Mouse (Mus musculus) embryonic facial prominence, embryonic 11.5 days (tissue): ENCODE results near the gene Tgoln1. TPM values are rescaled to one million over a fixed set of nuclear protein-coding genes. Genes with fewer than 3 reads are reported as not detected.
A peak's percentile ranks its signal among the peaks of the same experiment; 100 is the strongest.

Source experiments
- ATAC-seq: fragments of 200-750 bp; cut with Nextera tagmentation; replicated peaks from 2 replicates; pipeline ENCODE4 v1.8.0; 2017; ENCODE audit warnings: low read depth; ENCODE audit not compliant: insufficient number of reproducible peaks, low FRiP score, low TSS enrichment
- DNase-seq: peaks from one replicate; pipeline ENCODE4 v3.0.0-alpha.2; 2015; ENCODE audit warnings: low spot score
- H3K27ac ChIP-seq: fragments of 300-500 bp; sonication (generic); replicated peaks from 2 replicates; pipeline ENCODE4 v1.5.1; 2014; ENCODE audit warnings: mild to moderate bottlenecking, low read depth, low read length, control low read depth
- H3K27me3 ChIP-seq: fragments of 300-500 bp; sonication (generic); 2 replicates; pipeline ENCODE4 v1.6.1; 2014; ENCODE audit warnings: mild to moderate bottlenecking, low read length, moderate library complexity, mixed read lengths; ENCODE audit not compliant: control insufficient read depth, insufficient read depth
- H3K36me3 ChIP-seq: fragments of 300-500 bp; sonication (generic); replicated peaks from 2 replicates; pipeline ENCODE4 v1.6.1; 2014; ENCODE audit warnings: low read depth, mild to moderate bottlenecking, low read length, moderate library complexity, mixed read lengths; ENCODE audit not compliant: control insufficient read depth, insufficient read depth
- H3K4me1 ChIP-seq: fragments of 300-500 bp; sonication (generic); 2 replicates; pipeline ENCODE4 v1.6.1; 2014; ENCODE audit warnings: low read length, mixed read lengths; ENCODE audit not compliant: control insufficient read depth, insufficient read depth
- H3K4me2 ChIP-seq: fragments of 300-500 bp; sonication (generic); 2 replicates; pipeline ENCODE4 v1.6.1; 2014; ENCODE audit warnings: low read depth, mild to moderate bottlenecking, control low read depth, low read length, moderate library complexity
- H3K4me3 ChIP-seq: fragments of 300-500 bp; sonication (generic); 2 replicates; pipeline ENCODE4 v1.5.1; 2014; ENCODE audit warnings: low read depth, low read length, control low read depth
- H3K9ac ChIP-seq: fragments of 300-500 bp; sonication (generic); replicated peaks from 2 replicates; pipeline ENCODE4 v1.6.1; 2014; ENCODE audit warnings: mild to moderate bottlenecking, control low read depth, low read length
- H3K9me3 ChIP-seq: fragments of 300-500 bp; sonication (generic); replicated peaks from 2 replicates; pipeline ENCODE4 v1.6.1; 2016; ENCODE audit warnings: mild to moderate bottlenecking, low read length, inconsistent platforms, mixed read lengths; ENCODE audit not compliant: control insufficient read depth
- WGBS: fragments of 180-500 bp; shearing (Covaris S2); extraction: QIAGEN DNeasy Blood & Tissue Kit; methylation state at CpG from one replicate; pipeline ENCODE4 v1.1.7; 2014; 5-methylcytosine and 5-hydroxymethylcytosine counted together
- polyA plus RNA-seq: library from polyadenylated mRNA; unstranded; fragments of >200 nt; fragmentation: Nextera tagmentation; extraction: Ambion mirVana; gene quantifications from 2 replicates; pipeline ENCODE4 v1.2.1, GENCODE M21; 2014

Gene Tgoln1
- polyA plus RNA-seq, 1 experiment from 2014 or later: 35.1 TPM

DNA sequence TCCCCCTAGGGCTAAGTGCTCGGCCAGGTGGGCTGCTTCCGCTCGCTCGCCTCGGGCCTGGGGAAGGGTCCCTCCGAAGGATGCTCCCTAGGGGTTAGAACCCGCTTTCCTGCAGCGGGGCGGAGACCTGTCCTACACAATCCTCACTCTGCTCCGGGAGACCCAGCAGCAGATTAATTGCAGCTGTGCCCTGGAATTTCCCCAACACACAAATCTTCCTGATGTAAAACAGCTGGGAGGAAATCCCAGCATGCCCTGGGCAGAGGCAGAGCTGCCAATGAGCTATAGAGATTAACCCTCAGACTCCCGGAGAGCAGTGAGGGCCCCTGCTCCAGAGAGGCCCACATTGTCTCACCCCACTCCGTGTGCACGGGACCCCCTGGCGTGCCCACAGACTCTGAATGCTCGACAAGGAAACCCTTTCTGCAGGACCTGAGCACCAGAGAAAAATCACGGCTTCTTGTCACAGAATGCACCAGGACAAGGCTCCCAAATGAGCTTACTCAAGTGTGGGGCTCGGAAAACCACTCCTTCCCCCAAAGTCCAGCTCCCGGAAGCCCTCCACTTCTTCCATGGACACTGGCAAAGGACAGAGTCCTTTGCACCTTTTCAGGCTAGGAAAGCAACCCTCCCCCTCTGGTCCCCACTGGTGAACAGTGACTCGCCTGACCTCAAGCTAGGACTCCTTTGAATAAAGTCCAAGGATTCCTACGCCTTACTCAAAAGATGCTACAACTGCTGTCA is 38.7 kb upstream of the Tgoln1 start:
- Histone ChIP-seq H3K9ac (peak overlapping the region; percentile 0; the same call in 1 of the 2 replicates), H3K4me3 (no peak overlapping the region; the same call in 1 of the 2 replicates), H3K4me2 (peak overlapping the region; percentile 28), H3K4me1 (no peaks in the 10 kb centered on the region), H3K27me3 (no peaks in the 10 kb centered on the region), H3K9me3 (no peaks in the 10 kb centered on the region), H3K27ac (peak overlapping the region; percentile 87), H3K36me3 (no peaks in the 10 kb centered on the region)
- ATAC-seq: peak; percentile 90
- peak; percentile 97 for DNase-seq
- 18% methylated on average over 20 of the region's 20 CpGs for WGBS

GRCm38 (mm10) chr6:72654355-72654754 is 37.6 kb upstream of the Tgoln1 start:
- H3K4me1 ChIP-seq: no peaks in the 10 kb centered on the region
- no peaks in the 10 kb centered on the region for H3K9me3 ChIP-seq
- H3K4me2 ChIP-seq: no peak overlapping the region
- H3K27ac ChIP-seq: 0 out of 2 replicates have a peak overlapping the region, but pooled peaks have one; percentile 17
- no peak overlapping the region for H3K9ac ChIP-seq
- DNase-seq (no peak), ATAC-seq (no peak)
- H3K4me3 ChIP-seq: no peak overlapping the region
- no peaks in the 10 kb centered on the region for H3K27me3 ChIP-seq
- WGBS: 75% methylated on average over 6 of the region's 6 CpGs
- H3K36me3 ChIP-seq: no peaks in the 10 kb centered on the region

- Histone ChIP-seq H3K27ac (no peak overlapping the region), H3K4me1 (no peaks in the 10 kb centered on the region)
- no peak for ATAC-seq
Observed at GRCm38 (mm10) chr6:72653419-72653818, 36.6 kb upstream of the Tgoln1 start.

DNA sequence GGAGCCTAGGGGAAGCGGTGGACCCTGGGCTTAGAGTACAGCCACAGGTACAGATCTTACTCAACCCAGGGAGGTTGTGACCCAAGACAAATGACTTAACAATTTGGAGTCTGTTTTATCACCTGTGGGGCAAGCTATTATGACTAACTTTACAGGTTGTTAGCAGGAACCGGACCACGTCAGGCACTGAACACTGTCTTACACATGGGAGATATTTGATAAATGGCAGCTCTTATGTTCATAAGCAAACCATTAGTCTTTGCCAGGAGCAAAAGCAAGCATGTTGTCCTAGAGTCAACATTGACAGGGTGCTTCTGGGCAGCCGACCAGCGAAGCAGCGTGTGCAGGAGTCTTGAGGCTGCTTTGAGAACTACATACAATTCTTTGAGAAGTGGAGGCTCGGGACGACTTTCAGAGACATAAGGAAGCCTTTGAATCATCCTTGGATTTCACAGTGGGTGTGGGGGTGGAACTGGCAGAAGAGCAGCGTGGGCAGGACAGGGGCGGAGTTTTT is 33.6 kb upstream of the Tgoln1 start:
- Histone ChIP-seq H3K4me3 (no peak overlapping the region), H3K4me2 (no peak overlapping the region), H3K9ac (no peak overlapping the region), H3K4me1 (peaks cover 3% of the 10 kb centered on the region), H3K9me3 (no peaks in the 10 kb centered on the region), H3K36me3 (no peaks in the 10 kb centered on the region), H3K27me3 (no peaks in the 10 kb centered on the region), H3K27ac (no peak overlapping the region)
- DNase-seq (no peak), ATAC-seq (no peak)
- WGBS: 74% methylated on average over 10 of the region's 10 CpGs

More at GRCm38 (mm10) chr6:72653419-72653818, 36.6 kb upstream of the Tgoln1 start:
- Histone ChIP-seq H3K9me3 (no peaks in the 10 kb centered on the region), H3K36me3 (no peaks in the 10 kb centered on the region), H3K9ac (no peak overlapping the region), H3K27me3 (no peaks in the 10 kb centered on the region), H3K4me2 (no peak overlapping the region), H3K4me3 (no peak overlapping the region)
- DNase-seq: no peak
- 84% methylated on average over 7 of the region's 7 CpGs for WGBS

GRCm38 (mm10) chr6:72648002-72648595 is 31.3 kb upstream of the Tgoln1 start:
- Histone ChIP-seq H3K9me3 (no peaks in the 10 kb centered on the region), H3K4me2 (no peak overlapping the region), H3K27ac (no peak overlapping the region; the same call in 1 of the 2 replicates), H3K4me1 (peaks cover 3% of the 10 kb centered on the region), H3K27me3 (no peaks in the 10 kb centered on the region), H3K9ac (no peak overlapping the region), H3K36me3 (no peaks in the 10 kb centered on the region), H3K4me3 (no peak overlapping the region)
- DNase-seq (peak; percentile 51), ATAC-seq (no peak)
- 40% methylated on average over 12 of the region's 12 CpGs for WGBS

- no peak overlapping the region; the same call in 1 of the 2 replicates for H3K27ac ChIP-seq
- DNase-seq (peak; percentile 85), ATAC-seq (peak; percentile 27)
- peaks cover 3% of the 10 kb centered on the region for H3K4me1 ChIP-seq
- H3K36me3 ChIP-seq: no peaks in the 10 kb centered on the region
- WGBS: 56% methylated on average over 10 of the region's 10 CpGs
- H3K4me2 ChIP-seq: no peak overlapping the region
- no peak overlapping the region for H3K4me3 ChIP-seq
- no peak overlapping the region for H3K9ac ChIP-seq
- no peaks in the 10 kb centered on the region for H3K9me3 ChIP-seq
- H3K27me3 ChIP-seq: no peaks in the 10 kb centered on the region
Observed at GRCm38 (mm10) chr6:72647383-72647820, 30.6 kb upstream of the Tgoln1 start.

- H3K36me3 ChIP-seq: no peaks in the 10 kb centered on the region
- no peak overlapping the region for H3K9ac ChIP-seq
- H3K27me3 ChIP-seq: no peaks in the 10 kb centered on the region
- peaks cover 3% of the 10 kb centered on the region for H3K4me1 ChIP-seq
- H3K4me2 ChIP-seq: no peak overlapping the region
- no peak overlapping the region for H3K4me3 ChIP-seq
- no peak for DNase-seq
- H3K9me3 ChIP-seq: no peaks in the 10 kb centered on the region
- ATAC-seq: no peak
- no peak overlapping the region for H3K27ac ChIP-seq
- WGBS: 72% methylated on average over 7 of the region's 7 CpGs
Observed at GRCm38 (mm10) chr6:72645364-72645763, 28.6 kb upstream of the Tgoln1 start.

DNA sequence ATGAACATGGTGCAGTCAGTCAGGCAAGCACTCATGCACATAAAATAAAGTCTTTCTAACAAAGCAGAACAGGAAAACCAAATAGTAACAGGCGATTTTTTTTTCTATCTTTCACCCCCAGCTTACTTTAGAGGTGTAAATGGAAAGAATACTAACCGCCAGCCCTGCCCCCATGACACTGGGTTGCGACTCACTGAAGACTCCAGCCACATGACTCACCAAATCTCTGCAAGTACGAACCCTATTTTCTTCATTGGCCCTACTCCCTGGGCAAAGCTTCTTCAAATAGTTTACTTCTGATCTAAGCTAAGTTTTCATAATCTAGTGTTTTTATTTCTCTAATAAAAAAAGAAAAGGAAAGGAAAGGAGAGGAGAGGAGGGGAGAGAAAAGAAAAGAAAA is 27.8 kb upstream of the Tgoln1 start:
- H3K9me3 ChIP-seq: no peaks in the 10 kb centered on the region
- no peaks in the 10 kb centered on the region for H3K27me3 ChIP-seq
- H3K4me1 ChIP-seq: peaks cover 3% of the 10 kb centered on the region
- H3K9ac ChIP-seq: no peak overlapping the region
- H3K27ac ChIP-seq: no peak overlapping the region
- no peak overlapping the region for H3K4me3 ChIP-seq
- 83% methylated on average over 4 of the region's 4 CpGs for WGBS
- ATAC-seq: no peak
- H3K4me2 ChIP-seq: no peak overlapping the region
- no peak for DNase-seq
- H3K36me3 ChIP-seq: no peaks in the 10 kb centered on the region
